Mouse (Mus musculus): ENCODE results near the gene Tbc1d8.

Gene Tbc1d8

DNA sequence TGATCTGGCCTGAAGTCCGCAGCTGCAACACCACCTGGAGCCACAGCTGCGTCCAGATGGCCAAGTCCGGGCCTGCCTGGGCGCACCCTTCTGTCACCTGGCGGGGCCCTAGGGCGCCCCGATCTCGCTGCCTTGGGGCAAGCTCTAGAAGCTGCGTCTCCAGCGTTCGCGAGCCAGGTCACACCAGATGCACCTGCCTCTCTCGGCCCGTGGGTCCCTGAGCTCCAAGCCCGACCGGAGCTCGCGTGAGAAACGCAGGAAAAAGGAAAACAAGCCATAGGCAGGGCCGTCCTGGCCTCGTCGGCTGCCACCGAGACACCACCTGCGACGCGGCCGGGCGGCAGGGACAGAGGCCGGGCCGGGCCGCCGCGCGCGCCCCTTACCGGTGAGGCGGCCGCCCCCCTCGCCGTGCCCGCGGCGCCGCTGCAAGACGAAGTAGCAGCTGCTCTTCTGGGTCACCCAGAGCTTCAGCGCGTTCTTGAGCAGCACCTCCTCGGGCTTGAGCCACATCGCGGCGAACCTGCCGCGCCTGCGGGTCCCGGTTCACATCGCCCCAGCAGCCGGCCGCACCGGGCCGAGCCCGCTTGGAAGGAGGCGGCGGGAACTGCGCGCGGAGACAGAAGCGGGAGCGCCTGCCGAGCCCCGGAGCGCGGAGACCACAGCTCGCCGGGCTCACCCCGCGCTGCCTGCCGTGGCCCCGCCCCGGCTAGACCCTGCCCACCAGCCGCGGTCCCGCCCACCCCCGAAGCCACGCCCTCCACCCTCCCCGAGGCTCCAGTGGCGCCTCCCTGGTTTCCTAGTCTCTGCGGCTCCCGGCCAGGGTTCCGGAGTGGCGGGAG is at the start of gene Tbc1d8:
Tbc1d8 (minus strand) TSS at position 699 of the 839 bp plus-strand sequence.
- in situ Hi-C loops (cut with MseI, MboI): no loop called here

- in situ Hi-C loops (cut with MseI, MboI): loop anchor here in 1 of 2 experiments (10.0 kb wide), 2 partner anchors 124 to 524 kb away; no protein-coding TSS in a partner anchor
These were observed 49.8 kb upstream of the Tbc1d8 start for GRCm38 (mm10) chr1:39528319-39528718.

GRCm38 (mm10) chr1:39527432-39527831 is 48.9 kb upstream of the Tbc1d8 start:
- in situ Hi-C loops (cut with MseI, MboI): loop anchor here in 1 of 2 experiments (10.0 kb wide), 2 partner anchors 123 to 523 kb away; no protein-coding TSS in a partner anchor

DNA sequence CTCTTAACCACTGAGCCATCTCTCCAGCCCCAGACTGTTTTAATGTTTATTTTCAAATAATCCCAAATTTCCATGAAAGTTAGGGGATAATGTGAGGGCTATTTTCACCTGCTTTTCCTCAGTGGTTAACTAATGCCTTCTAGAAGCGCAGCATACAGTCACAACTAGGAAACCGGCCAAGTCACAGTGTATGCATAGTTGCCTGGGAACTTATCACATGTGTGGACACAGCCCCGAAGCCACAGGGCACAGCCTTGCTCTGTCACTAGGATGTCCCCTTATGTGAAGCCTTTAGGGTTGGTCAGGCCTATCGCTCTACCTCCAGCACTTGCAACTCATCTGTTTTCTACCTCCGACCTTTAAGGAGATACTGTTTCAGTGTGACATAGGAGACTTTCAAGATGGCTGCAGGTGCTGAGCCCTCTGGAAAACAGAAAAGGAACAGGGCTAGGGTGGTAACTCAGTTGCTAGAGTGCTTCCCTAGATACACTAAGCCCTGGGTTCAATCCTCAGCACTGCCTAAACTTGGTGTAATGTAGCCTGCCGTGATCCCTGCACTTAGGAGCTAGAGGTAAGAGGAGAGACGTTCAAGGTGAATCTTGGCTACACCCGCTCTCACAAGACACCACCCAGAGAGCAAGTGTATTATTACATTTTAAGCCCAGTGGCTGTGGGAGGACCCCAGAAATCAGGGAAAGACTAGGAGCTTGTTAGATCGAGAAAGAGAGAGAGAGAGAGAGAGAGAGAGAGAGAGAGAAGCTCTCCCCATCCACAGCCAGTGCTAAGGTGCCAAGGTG is 48.0 kb upstream of the Tbc1d8 start:
- in situ Hi-C loops (cut with MseI, MboI): loop anchor here in 1 of 2 experiments (10.0 kb wide), 2 partner anchors 122 to 522 kb away; no protein-coding TSS in a partner anchor

DNA sequence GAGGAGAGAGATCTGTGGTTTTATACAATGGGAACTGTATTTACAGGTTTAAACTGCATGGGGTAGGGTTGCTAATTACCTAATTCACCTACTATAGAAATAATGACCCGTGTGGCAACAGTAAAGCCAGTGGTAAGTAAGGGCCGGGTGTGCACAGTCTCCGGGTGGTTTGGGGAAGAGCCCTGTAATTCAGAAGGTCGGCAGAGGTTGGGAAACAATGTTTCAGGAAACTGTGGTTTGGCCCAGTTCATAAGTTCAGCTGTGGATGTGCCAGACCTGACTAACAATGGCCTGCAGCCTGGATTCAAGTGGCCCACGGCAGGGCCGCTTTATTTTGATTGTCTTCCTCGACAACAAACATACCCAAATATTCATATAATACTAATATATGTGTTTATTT is 47.2 kb upstream of the Tbc1d8 start:
- in situ Hi-C loops (cut with MseI, MboI): loop anchor here in 1 of 2 experiments (10.0 kb wide), 2 partner anchors 121 to 521 kb away; no protein-coding TSS in a partner anchor

DNA sequence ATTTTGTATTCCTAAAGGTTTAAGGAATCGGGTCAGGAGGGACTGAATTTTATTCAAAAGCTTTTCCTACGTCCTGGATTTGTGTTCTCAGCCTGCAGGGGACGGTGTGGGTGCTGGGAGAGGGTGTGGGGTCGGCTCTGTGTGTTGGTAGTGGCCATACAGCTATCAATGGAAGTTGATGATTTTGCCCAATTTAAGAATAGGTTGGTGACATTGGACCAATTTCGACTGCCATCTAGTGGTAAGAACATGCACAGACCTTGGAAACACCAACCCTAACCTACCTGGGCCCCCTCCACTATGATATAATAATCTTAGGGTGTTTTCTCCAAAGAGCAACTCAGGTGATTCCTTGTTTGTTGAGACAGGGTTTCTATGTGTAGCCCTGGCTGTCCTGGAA is 44.0 kb upstream of the Tbc1d8 start:
- in situ Hi-C loops (cut with MseI, MboI): loop anchor here in 1 of 2 experiments (10.0 kb wide), 2 partner anchors 118 to 518 kb away; no protein-coding TSS in a partner anchor

- in situ Hi-C loops (cut with MseI, MboI): loop anchor here in 1 of 2 experiments (10.0 kb wide), 2 partner anchors 117 to 517 kb away; no protein-coding TSS in a partner anchor
These were observed 42.8 kb upstream of the Tbc1d8 start for GRCm38 (mm10) chr1:39521326-39521725.

GRCm38 (mm10) chr1:39515303-39515991 is 36.9 kb upstream of the Tbc1d8 start:
- in situ Hi-C loops (cut with MseI, MboI): no loop called here

DNA sequence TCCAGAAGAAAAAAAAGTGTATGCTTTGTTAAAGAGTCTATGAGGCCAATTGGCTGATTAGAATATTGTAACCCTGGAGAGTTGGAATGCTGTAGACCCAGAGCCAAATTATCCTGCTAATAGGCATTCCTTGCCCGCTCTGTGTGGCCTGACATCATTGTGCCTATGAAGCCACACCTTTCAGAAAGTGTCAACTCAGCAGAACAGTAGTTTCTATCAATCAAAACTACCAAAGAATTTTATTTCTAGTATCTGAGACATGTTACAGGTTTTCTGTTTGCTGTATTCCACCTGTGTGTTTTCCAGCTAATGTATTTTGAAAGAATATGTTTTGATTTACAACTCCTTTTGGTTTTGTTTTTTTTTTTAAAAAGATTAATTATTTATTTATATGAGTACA is 33.6 kb upstream of the Tbc1d8 start:
- in situ Hi-C loops (cut with MseI, MboI): no loop called here

DNA sequence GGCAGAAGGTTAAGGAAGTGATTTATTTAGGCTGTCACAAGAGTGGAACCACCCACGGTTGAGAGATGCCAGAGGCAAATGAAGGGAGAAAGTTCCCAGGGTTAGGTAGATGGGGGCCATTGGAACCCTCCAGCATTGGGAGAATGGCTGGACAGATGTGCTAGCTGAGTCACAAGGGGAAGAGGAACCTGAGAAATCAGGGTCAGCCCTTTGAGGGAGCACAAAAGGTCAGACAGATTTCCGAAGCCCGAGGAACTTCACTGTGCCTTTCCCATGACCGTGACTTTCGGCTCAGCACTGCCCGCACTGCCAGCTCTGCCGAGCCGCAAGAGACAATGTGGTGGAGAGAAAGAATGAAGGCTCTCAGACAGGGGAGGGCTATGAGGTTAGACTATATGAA is 33.2 kb upstream of the Tbc1d8 start:
- in situ Hi-C loops (cut with MseI, MboI): no loop called here

- in situ Hi-C loops (cut with MseI, MboI): loop anchor here in 1 of 2 experiments (10.0 kb wide), 1 partner anchor 111 kb away; no protein-coding TSS in a partner anchor
These were observed 27.0 kb upstream of the Tbc1d8 start for GRCm38 (mm10) chr1:39505600-39505999.

- in situ Hi-C loops (cut with MseI, MboI): loop anchor here (5.0 to 10.0 kb wide), 2 partner anchors 109 to 112 kb away; no protein-coding TSS in a partner anchor
These were observed 25.7 kb upstream of the Tbc1d8 start for GRCm38 (mm10) chr1:39504261-39504660.

- in situ Hi-C loops (cut with MseI, MboI): loop anchor here (5.0 to 10.0 kb wide), 2 partner anchors 108 to 111 kb away; no protein-coding TSS in a partner anchor
These were observed 24.5 kb upstream of the Tbc1d8 start for GRCm38 (mm10) chr1:39502817-39503633.

GRCm38 (mm10) chr1:39499485-39499941 is 21.0 kb upstream of the Tbc1d8 start:
- in situ Hi-C loops (cut with MseI, MboI): no loop called here

GRCm38 (mm10) chr1:39497748-39498147 is 19.2 kb upstream of the Tbc1d8 start:
- in situ Hi-C loops (cut with MseI, MboI): no loop called here

- in situ Hi-C loops (cut with MseI, MboI): no loop called here
These were observed 18.4 kb upstream of the Tbc1d8 start for GRCm38 (mm10) chr1:39496995-39497394.

GRCm38 (mm10) chr1:39493664-39494063 is 15.1 kb upstream of the Tbc1d8 start:
- in situ Hi-C loops (cut with MseI, MboI): no loop called here

GRCm38 (mm10) chr1:39493165-39493564 is 14.6 kb upstream of the Tbc1d8 start:
- in situ Hi-C loops (cut with MseI, MboI): no loop called here

DNA sequence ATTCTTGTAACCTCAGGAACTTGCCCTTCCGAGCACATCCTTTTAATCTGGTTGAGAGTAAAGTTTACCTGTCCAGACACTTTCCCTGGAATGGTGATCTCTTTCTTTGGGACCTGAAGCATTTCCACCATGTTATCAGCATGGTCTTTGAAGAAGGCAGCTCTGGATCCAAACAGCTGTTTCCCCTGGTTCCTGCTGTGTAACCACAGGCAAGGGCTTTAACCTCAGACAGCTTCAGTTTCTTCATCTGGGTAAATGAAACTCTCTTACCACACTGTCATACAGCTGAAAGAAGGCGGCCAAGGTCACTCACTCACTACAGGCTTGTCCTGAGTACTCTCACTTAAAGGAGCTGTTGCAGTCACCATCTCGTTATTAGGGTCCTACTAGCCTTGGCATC is 8.8 kb upstream of the Tbc1d8 start:
- in situ Hi-C loops (cut with MseI, MboI): no loop called here

DNA sequence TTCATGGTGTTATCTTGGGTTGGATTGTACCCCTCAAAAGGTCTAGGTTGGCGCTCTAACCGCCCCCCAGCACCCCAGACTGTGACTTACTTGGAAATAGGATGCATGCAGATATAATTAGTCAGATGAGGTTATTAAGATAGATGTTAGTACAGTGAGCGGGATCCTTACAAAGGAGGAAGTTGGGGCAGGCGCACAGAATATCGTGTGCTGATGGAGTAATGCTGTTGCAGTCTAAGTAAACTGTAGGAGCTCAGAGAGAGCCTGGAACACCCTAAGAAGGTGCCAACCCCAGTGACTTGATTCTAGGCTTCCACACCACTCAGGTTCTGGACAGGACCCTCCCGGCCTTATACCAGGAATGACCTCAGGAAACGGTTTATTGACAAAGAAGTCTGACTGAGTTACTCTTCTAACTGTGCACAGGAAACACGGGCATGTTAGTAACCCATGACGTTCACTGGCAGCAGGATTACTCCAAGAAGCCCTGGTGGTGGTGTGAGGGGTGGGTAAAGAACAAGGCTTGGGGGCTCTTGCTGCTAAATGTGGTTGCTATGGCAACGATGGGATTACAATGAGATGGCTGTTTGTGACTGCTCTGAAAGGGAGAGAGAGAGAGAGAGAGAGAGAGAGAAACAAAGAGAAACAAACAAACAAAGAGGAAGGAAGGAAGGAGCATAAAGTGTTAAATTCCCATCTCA is 3.7 kb upstream of the Tbc1d8 start:
- in situ Hi-C loops (cut with MseI, MboI): no loop called here
